In the genomic region with DNA sequence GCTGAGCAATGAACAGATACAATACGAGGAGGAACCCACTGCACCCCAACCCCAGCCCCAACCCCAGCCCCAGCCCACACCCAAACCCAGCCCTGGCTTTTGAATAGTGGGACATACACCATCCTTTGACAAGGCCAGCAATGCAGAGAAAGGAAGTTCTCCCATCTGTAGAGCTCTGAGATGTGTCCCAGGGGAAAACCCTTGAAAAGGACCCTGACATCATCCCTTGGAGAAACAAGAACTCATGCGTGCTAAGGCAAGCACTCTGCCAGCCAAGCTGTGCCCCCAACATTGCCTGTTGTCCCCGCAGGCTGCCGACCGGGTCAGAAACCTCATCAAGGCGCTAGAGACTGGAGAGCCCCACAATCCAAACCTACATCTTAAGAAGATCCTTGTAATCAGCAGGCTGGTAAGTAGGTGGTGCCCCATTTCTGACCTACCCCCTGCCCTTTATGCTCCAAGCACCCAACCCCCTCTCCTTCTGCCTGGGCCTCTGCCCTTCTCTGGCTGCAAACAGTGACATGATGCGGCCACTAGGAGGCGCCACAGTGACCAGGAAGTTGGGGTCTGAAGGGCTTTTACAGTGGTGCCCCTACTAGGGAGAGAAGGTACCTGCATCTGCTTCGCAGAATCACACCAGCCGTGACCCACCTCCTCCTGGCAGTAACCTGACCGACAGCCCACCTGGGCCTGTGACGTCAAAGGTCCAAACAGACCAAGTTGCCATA, we compare ENCODE assay signal across 10 mouse cellular contexts. TPM values are rescaled to one million over a fixed set of nuclear protein-coding genes. Genes with fewer than 3 reads are reported as not detected.
DNase-seq lines count a peak whose midpoint lies in the region; TF ChIP-seq lines count a peak whose summit lies in the region.
"Had no signal": no experiment of that assay in that cellular context is flagged by ENCODE, and none has a peak within 500 bp of the region (broad histone marks: within the 10 kb centered on the region; RNA-seq: fewer than 3 reads in every experiment).

No protein-coding gene starts in this region.

- WGBS in lung, adult 2 months: 68% methylated on average over 12 of the region's 12 CpGs
- 74% methylated on average over 12 of the region's 12 CpGs for WGBS in limb, embryonic 10.5 days

- H3K4me1 ChIP-seq in lung, adult 2 months (ENCODE audit: control insufficient read depth, insufficient read depth, low read length): no peaks in the 10 kb centered on the region
- peaks cover 19% of the 10 kb centered on the region for H3K4me1 ChIP-seq in limb, embryonic 10.5 days

- no peak for DNase-seq in lung, adult 2 months
- no peak for DNase-seq in lung, postnatal 25 days (ENCODE audit: low spot score)
- peak; percentile 42 for DNase-seq in NIH3T3 (ENCODE audit: low read depth)
- DNase-seq in limb, embryonic 10.5 days (ENCODE audit: low spot score): peak; percentile 49
- peak; percentile 65 for DNase-seq in thymus, postnatal 0 days (ENCODE audit: low spot score)
- no peak for DNase-seq in urinary bladder, postnatal 14 days (ENCODE audit: low spot score)
- DNase-seq in kidney, adult 11 months: no peak
- no peak for DNase-seq in heart, postnatal 25 days (ENCODE audit: low spot score)
- DNase-seq: right cerebral cortex, postnatal 4 days had no signal

- no peaks in the 10 kb centered on the region for H3K36me3 ChIP-seq in limb, embryonic 10.5 days

- no peak overlapping the region for H3K27ac ChIP-seq in limb, embryonic 10.5 days

- TF ChIP-seq CTCF in lung, adult 2 months (IDR thresholded peaks at IDR 0.05; ENCODE audit: insufficient read depth, low read length): peak; percentile 32; the same call in 1 of the 2 replicates

- H3K4me3 ChIP-seq in lung, adult 2 months (replicated peaks; ENCODE audit: extremely low read depth, low read depth, low read length): no peak overlapping the region
- H3K4me3 ChIP-seq in limb, embryonic 10.5 days: no peak overlapping the region
- H3K4me3 ChIP-seq: megakaryocyte, embryonic 14.5 days had no signal

- H3K27me3 ChIP-seq in limb, embryonic 10.5 days (ENCODE audit: low read depth, poor library complexity, severe bottlenecking): no peaks in the 10 kb centered on the region

- no peak for TF ChIP-seq POLR2A in lung, adult 2 months (IDR thresholded peaks at IDR 0.05; ENCODE audit: borderline replicate concordance, extremely low read depth, low read depth, low read length)

- intact Hi-C loops in heart, postnatal 25 days (cut with DNase I): no loop called here

- no peaks in the 10 kb centered on the region for H3K9me3 ChIP-seq in limb, embryonic 10.5 days (replicated peaks)
- H3K9me3 ChIP-seq: megakaryocyte, embryonic 14.5 days had no signal

RNA-seq across cellular contexts. Expression of gene Ttc21a, which starts 7.9 kb away (rescaled TPM):
- 9.5 and 11.4 TPM in 2 replicates for polyA plus RNA-seq in lung, adult 2 months (2012; rRNA removed)
- polyA plus RNA-seq in limb, embryonic 10.5 days (2016; fragmentation: Nextera tagmentation; extraction: Ambion mirVana): 0.34 and 0.43 TPM in 2 replicates
- 0.05 TPM in 2 replicates for polyA plus RNA-seq in thymus, postnatal 0 days (2015; fragmentation: Nextera tagmentation; extraction: Ambion mirVana)
- total RNA-seq in heart, postnatal 25 days (2021): not detected

RNA-seq across cellular contexts. Expression of gene Gorasp1, which starts 8.0 kb away (rescaled TPM):
- 15.7 and 16.2 TPM in 2 replicates for polyA plus RNA-seq in lung, adult 2 months (2012; rRNA removed)
- 30.3 and 33.0 TPM in 2 replicates for polyA plus RNA-seq in limb, embryonic 10.5 days (2016; fragmentation: Nextera tagmentation; extraction: Ambion mirVana)
- polyA plus RNA-seq in thymus, postnatal 0 days (2015; fragmentation: Nextera tagmentation; extraction: Ambion mirVana): 7.6 and 8.3 TPM in 2 replicates
- total RNA-seq in heart, postnatal 25 days (2021): 10 to 100 TPM; 28.1 to 31.5 TPM

RNA-seq across cellular contexts. Expression of gene Csrnp1, which starts 39.1 kb away (rescaled TPM):
- 53.3 and 110 TPM in 2 replicates for polyA plus RNA-seq in lung, adult 2 months (2012; rRNA removed)
- polyA plus RNA-seq in limb, embryonic 10.5 days (2016; fragmentation: Nextera tagmentation; extraction: Ambion mirVana): 3.2 and 3.5 TPM in 2 replicates
- 41.3 and 43.3 TPM in 2 replicates for polyA plus RNA-seq in thymus, postnatal 0 days (2015; fragmentation: Nextera tagmentation; extraction: Ambion mirVana)
- 10 to 100 TPM in 1 of 2 experiments, 1 to 10 TPM in 1; 10.0 to 13.3 TPM for total RNA-seq in heart, postnatal 25 days (2021)

RNA-seq across cellular contexts. Expression of gene Wdr48, which starts 50.7 kb away (rescaled TPM):
- polyA plus RNA-seq in lung, adult 2 months (2012; rRNA removed): 35.9 and 47.3 TPM in 2 replicates
- polyA plus RNA-seq in limb, embryonic 10.5 days (2016; fragmentation: Nextera tagmentation; extraction: Ambion mirVana): 66.0 and 71.8 TPM in 2 replicates
- 37.8 and 39.0 TPM in 2 replicates for polyA plus RNA-seq in thymus, postnatal 0 days (2015; fragmentation: Nextera tagmentation; extraction: Ambion mirVana)
- total RNA-seq in heart, postnatal 25 days (2021): 10 to 100 TPM; 26.2 to 30.4 TPM

Comparison
In these comparisons a context has a peak if more than half of its experiments do, and no peak if none do; other contexts are left out.
1. DNase-seq: peak in NIH3T3 (single experiment), limb, embryonic 10.5 days (single experiment) and thymus, postnatal 0 days (single experiment); none in lung, adult 2 months (single experiment), lung, postnatal 25 days (single experiment), urinary bladder, postnatal 14 days (single experiment), kidney, adult 11 months (single experiment) and heart, postnatal 25 days (single experiment).